Mouse (Mus musculus) right cerebral cortex, postnatal 36 days (tissue): ENCODE data around the gene Bglap2.

ENCODE experiments used
- DNase-seq, 2 experiments: peaks; one replicate each; pipeline ENCODE4 v3.0.0; 2022; ENCODE audit warnings: low spot score in 2 of 2, mixed read lengths in 1 of 2

Gene Bglap2

GRCm38 (mm10) chr3:88350732-88351131 lies 27.8 kb downstream of the Bglap2 start:
- no peak for DNase-seq

GRCm38 (mm10) chr3:88339006-88339405 lies 39.5 kb downstream of the Bglap2 start:
- DNase-seq = no peak

GRCm38 (mm10) chr3:88338316-88338715 lies 40.2 kb downstream of the Bglap2 start:
- DNase-seq = no peak

- peak; percentile 32 to 55 for DNase-seq
Measured at GRCm38 (mm10) chr3:88337367-88338020, 41.0 kb downstream of the Bglap2 start.

GRCm38 (mm10) chr3:88336058-88337013 lies 42.2 kb downstream of the Bglap2 start, which contains the start of the genes Tmem79 and Smg5:
Tmem79 (minus strand) TSS chr3:88336148.
Smg5 (plus strand) TSS chr3:88336260.
- peak; percentile 91 to 93 for DNase-seq

- DNase-seq = no peak
Measured at GRCm38 (mm10) chr3:88335436-88336053, 43.0 kb downstream of the Bglap2 start.

- DNase-seq = no peak
Measured at GRCm38 (mm10) chr3:88334902-88335435, 43.5 kb downstream of the Bglap2 start.

GRCm38 (mm10) chr3:88334029-88334658 lies 44.4 kb downstream of the Bglap2 start:
- DNase-seq = no peak

GRCm38 (mm10) chr3:88331282-88331681 lies 47.2 kb downstream of the Bglap2 start:
- DNase-seq = no peak

GRCm38 (mm10) chr3:88328956-88329355 lies 49.5 kb downstream of the Bglap2 start:
- no peak for DNase-seq
